Mouse (Mus musculus) heart, embryonic 10.5 days (tissue): ENCODE measurements at regions not wholly inside any gene's neighbourhood (a gene's known extent, or its start where the extent isn't known, plus 50 kb on each side); places are given as distances from the start of the nearest gene placed in this dataset.

Source experiments
- DNase-seq: peaks from one replicate; pipeline ENCODE4 v3.0.0-alpha.2; 2017; ENCODE audit warnings: low spot score
- H3K27ac ChIP-seq: fragments of 300-500 bp; sonication (generic); 2 replicates; pipeline ENCODE4 v1.5.1; 2016; ENCODE audit warnings: mild to moderate bottlenecking
- H3K27me3 ChIP-seq: fragments of 300-500 bp; sonication (generic); 2 replicates; pipeline ENCODE4 v1.6.1; 2016; ENCODE audit warnings: mild to moderate bottlenecking; ENCODE audit not compliant: poor library complexity, insufficient read depth, severe bottlenecking
- H3K36me3 ChIP-seq: fragments of 300-500 bp; sonication (generic); 2 replicates; pipeline ENCODE4 v1.6.1; 2016; ENCODE audit warnings: mild to moderate bottlenecking, moderate library complexity
- H3K4me1 ChIP-seq: fragments of 300-500 bp; sonication (generic); 2 replicates; pipeline ENCODE4 v1.6.1; 2016; ENCODE audit warnings: mild to moderate bottlenecking
- H3K4me3 ChIP-seq: fragments of 300-500 bp; sonication (generic); 2 replicates; pipeline ENCODE4 v1.5.1; 2016; ENCODE audit warnings: mild to moderate bottlenecking, moderate library complexity
- H3K9me3 ChIP-seq: fragments of 300-500 bp; sonication (generic); 2 replicates; pipeline ENCODE4 v1.6.1; 2016; ENCODE audit warnings: mild to moderate bottlenecking, moderate library complexity
- WGBS: fragments of 180-500 bp; shearing (Covaris S2); methylation state at CpG from one replicate; pipeline ENCODE4 v1.1.7; 2016; 5-methylcytosine and 5-hydroxymethylcytosine counted together

GRCm38 (mm10) chr2:70877333-70878080, 52.0 kb upstream of the Tlk1 start:
- Histone ChIP-seq H3K4me3 (no peak overlapping the region), H3K27me3 (no peaks in the 10 kb centered on the region), H3K9me3 (no peaks in the 10 kb centered on the region), H3K27ac (no peak overlapping the region), H3K4me1 (no peaks in the 10 kb centered on the region; the same call in 1 of the 2 replicates), H3K36me3 (no peaks in the 10 kb centered on the region)
- no peak for DNase-seq
- WGBS: 84% methylated on average over 13 of the region's 13 CpGs

GRCm38 (mm10) chr2:70876251-70876650, 50.7 kb upstream of the Tlk1 start:
- no peaks in the 10 kb centered on the region for H3K27me3 ChIP-seq
- peaks cover 11% of the 10 kb centered on the region; the same call in 1 of the 2 replicates for H3K4me1 ChIP-seq
- H3K27ac ChIP-seq: no peak overlapping the region
- 77% methylated on average over 5 of the region's 5 CpGs for WGBS
- no peaks in the 10 kb centered on the region for H3K9me3 ChIP-seq
- no peak overlapping the region for H3K4me3 ChIP-seq
- no peaks in the 10 kb centered on the region for H3K36me3 ChIP-seq
- DNase-seq: no peak
